Comparison of ENCODE assay signal across 23 mouse cellular contexts in the genomic region with DNA sequence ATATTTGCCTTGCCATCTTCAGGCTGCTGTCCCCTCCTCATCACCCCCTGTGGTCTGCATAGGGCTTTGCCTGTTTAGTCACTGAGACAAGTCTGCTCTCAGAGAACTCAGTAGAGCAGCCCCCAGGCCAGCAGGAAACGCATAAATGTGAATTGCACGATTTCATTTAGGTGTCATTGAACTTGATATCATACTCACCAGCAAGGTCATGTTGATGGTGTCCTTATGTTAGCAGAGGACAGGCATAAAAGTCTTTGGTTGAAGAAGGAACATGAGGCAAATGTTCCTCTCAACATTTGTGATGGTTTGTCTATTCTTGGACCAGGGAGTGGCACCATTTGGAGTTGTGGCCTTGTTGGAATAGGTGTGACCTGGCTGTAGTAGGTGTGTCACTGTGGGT. TPM values are rescaled to one million over a fixed set of nuclear protein-coding genes. Genes with fewer than 3 reads are reported as not detected.
A peak's percentile ranks its signal among the peaks of the same experiment; 100 is the strongest.
DNase-seq lines count a peak whose midpoint lies in the region; ATAC-seq and TF ChIP-seq lines count a peak whose summit lies in the region.
"Had no signal": no experiment of that assay in that cellular context is flagged by ENCODE, and none has a peak within 500 bp of the region (broad histone marks: within the 10 kb centered on the region; RNA-seq: fewer than 3 reads in every experiment).

No protein-coding gene starts in this region.

- DNase-seq in ES-CJ7 (ENCODE audit: low read depth, low spot score) (peak; percentile 72), ZHBTc4 (ENCODE audit: low read depth, low spot score) (peak; percentile 60)
- DNase-seq in left cerebral cortex, postnatal 25 days (ENCODE audit: low spot score in 2 of 2) = no peak
- DNase-seq in cerebellum, adult 11 months = no peak
- DNase-seq in hindbrain, postnatal 0 days (ENCODE audit: low spot score) = no peak
- DNase-seq: adrenal gland, adult 8-10 months; adrenal gland, postnatal 14 days; adrenal gland, postnatal 36 days; cerebellum, adult 11-12 months; cerebellum, adult 2 months; cerebellum, adult 9-10 months; cerebellum, postnatal 10 days; cerebellum, postnatal 25 days; forebrain, postnatal 0 days had no signal

- H3K27ac ChIP-seq in intestine, embryonic 15.5 days = peak overlapping the region; percentile 68
- no peak overlapping the region for H3K27ac ChIP-seq in intestine, postnatal 0 days (ENCODE audit: low read depth, low read length)
- no peak overlapping the region for H3K27ac ChIP-seq in hindbrain, postnatal 0 days
- H3K27ac ChIP-seq: embryonic facial prominence, embryonic 10.5 days; embryonic facial prominence, embryonic 12.5 days; forebrain, embryonic 13.5 days; forebrain, embryonic 15.5 days had no signal

- no peak for TF ChIP-seq CTCF in intestine, postnatal 0 days (IDR thresholded peaks at IDR 0.05; ENCODE audit: low read depth)
- TF ChIP-seq CTCF in hindbrain, postnatal 0 days (IDR thresholded peaks at IDR 0.05; ENCODE audit: low read depth) = no peak

- no peak overlapping the region for H3K4me3 ChIP-seq in intestine, embryonic 15.5 days (replicated peaks)
- no peak overlapping the region for H3K4me3 ChIP-seq in intestine, postnatal 0 days (ENCODE audit: low read depth, low read length)
- H3K4me3 ChIP-seq in hindbrain, postnatal 0 days (ENCODE audit: low read length) = no peak overlapping the region
- H3K4me3 ChIP-seq: embryonic facial prominence, embryonic 10.5 days; embryonic facial prominence, embryonic 12.5 days; forebrain, embryonic 13.5 days; forebrain, embryonic 15.5 days had no signal

- H3K4me2 ChIP-seq in intestine, embryonic 15.5 days (replicated peaks) = no peak overlapping the region
- H3K4me2 ChIP-seq in intestine, postnatal 0 days (replicated peaks; ENCODE audit: low read depth) = no peak overlapping the region
- no peak overlapping the region for H3K4me2 ChIP-seq in hindbrain, postnatal 0 days (ENCODE audit: low read depth, low read length)
- H3K4me2 ChIP-seq: embryonic facial prominence, embryonic 12.5 days; forebrain, embryonic 13.5 days; forebrain, embryonic 15.5 days had no signal

- ATAC-seq in intestine, embryonic 15.5 days = no peak
- ATAC-seq in intestine, postnatal 0 days = no peak
- no peak for ATAC-seq in hindbrain, postnatal 0 days
- ATAC-seq: forebrain, embryonic 13.5 days; forebrain, embryonic 15.5 days; forebrain, postnatal 0 days had no signal

- H3K9ac ChIP-seq in intestine, embryonic 15.5 days = no peak overlapping the region
- H3K9ac ChIP-seq in intestine, postnatal 0 days (ENCODE audit: low read depth, low read length) = no peak overlapping the region
- H3K9ac ChIP-seq in hindbrain, postnatal 0 days (replicated peaks; ENCODE audit: low read length) = no peak overlapping the region
- H3K9ac ChIP-seq: embryonic facial prominence, embryonic 12.5 days; forebrain, embryonic 13.5 days; forebrain, embryonic 15.5 days; forebrain, postnatal 0 days had no signal

- WGBS in intestine, embryonic 15.5 days = 53% methylated on average over 2 of the region's 2 CpGs
- WGBS in intestine, postnatal 0 days = 51% methylated on average over 2 of the region's 2 CpGs
- 46% methylated on average over 2 of the region's 2 CpGs for WGBS in hindbrain, postnatal 0 days

- intact Hi-C loops in left cerebral cortex, postnatal 25 days (cut with DNase I) = no loop called here

- H3K36me3 ChIP-seq in intestine, embryonic 15.5 days = no peaks in the 10 kb centered on the region
- no peaks in the 10 kb centered on the region; the same call in 1 of the 2 replicates for H3K36me3 ChIP-seq in intestine, postnatal 0 days (ENCODE audit: control insufficient read depth, insufficient read depth)
- H3K36me3 ChIP-seq in hindbrain, postnatal 0 days (ENCODE audit: insufficient read depth, low read length) = no peaks in the 10 kb centered on the region
- H3K36me3 ChIP-seq: embryonic facial prominence, embryonic 10.5 days; embryonic facial prominence, embryonic 12.5 days had no signal

- H3K4me1 ChIP-seq in intestine, embryonic 15.5 days (replicated peaks) = no peaks in the 10 kb centered on the region; the same call in 1 of the 2 replicates
- no peaks in the 10 kb centered on the region for H3K4me1 ChIP-seq in intestine, postnatal 0 days (replicated peaks; ENCODE audit: control insufficient read depth, insufficient read depth, low read length)
- H3K4me1 ChIP-seq in hindbrain, postnatal 0 days (ENCODE audit: insufficient read depth, low read length) = peaks cover 9% of the 10 kb centered on the region; the same call in 1 of the 2 replicates

- peaks cover 15% of the 10 kb centered on the region for H3K27me3 ChIP-seq in intestine, embryonic 15.5 days (replicated peaks)
- H3K27me3 ChIP-seq in intestine, postnatal 0 days (replicated peaks; ENCODE audit: control insufficient read depth, insufficient read depth, low read length) = no peaks in the 10 kb centered on the region
- no peaks in the 10 kb centered on the region for H3K27me3 ChIP-seq in hindbrain, postnatal 0 days (ENCODE audit: insufficient read depth, low read length)

- no peaks in the 10 kb centered on the region for H3K9me3 ChIP-seq in intestine, embryonic 15.5 days
- H3K9me3 ChIP-seq in intestine, postnatal 0 days (ENCODE audit: control insufficient read depth) = no peaks in the 10 kb centered on the region
- no peaks in the 10 kb centered on the region for H3K9me3 ChIP-seq in hindbrain, postnatal 0 days (ENCODE audit: low read length)
- H3K9me3 ChIP-seq: embryonic facial prominence, embryonic 10.5 days; embryonic facial prominence, embryonic 12.5 days; forebrain, embryonic 13.5 days; forebrain, embryonic 15.5 days had no signal

RNA-seq across cellular contexts. Expression of a gene that starts 2.6 kb away (rescaled TPM):
- polyA plus RNA-seq in intestine, embryonic 15.5 days (2015; fragmentation: Nextera tagmentation; extraction: Ambion mirVana) = 0.01 and 0.05 TPM in 2 replicates
- polyA plus RNA-seq in intestine, postnatal 0 days (2015; fragmentation: Nextera tagmentation; extraction: Ambion mirVana) = 0.03 TPM in 1 of 2 replicates, not detected in the other
- total RNA-seq in left cerebral cortex, postnatal 25 days (2021) = 10 to 100 TPM; 32.2 to 38.5 TPM
- total RNA-seq in hindbrain, postnatal 0 days (2014; rRNA removed) = 17.4 and 20.0 TPM in 2 replicates
- 1.5 and 1.7 TPM in 2 replicates for polyA plus RNA-seq in hindbrain, postnatal 0 days (2015; fragmentation: Nextera tagmentation; extraction: Ambion mirVana)
- total RNA-seq: ES-E14, MEL had no signal
- polyA plus RNA-seq: C2C12; embryonic facial prominence, embryonic 10.5 days; embryonic facial prominence, embryonic 12.5 days had no signal

Comparison
In these comparisons a context has a peak if more than half of its experiments do, and no peak if none do; other contexts are left out.
1. DNase-seq: peak in ES-CJ7 (single experiment) and ZHBTc4 (single experiment); none in left cerebral cortex, postnatal 25 days (0 of 2), cerebellum, adult 11 months (single experiment) and hindbrain, postnatal 0 days (single experiment).